Mouse (Mus musculus) hindbrain, embryonic 12.5 days (tissue): ENCODE results near the gene Slc19a3. TPM values are rescaled to one million over a fixed set of nuclear protein-coding genes. Genes with fewer than 3 reads are reported as not detected.

ENCODE experiments used
- ATAC-seq: fragments of 200-750 bp; cut with Nextera tagmentation; 2 replicates; pipeline ENCODE4 v1.8.0; 2017; ENCODE audit warnings: moderate TSS enrichment; ENCODE audit not compliant: low FRiP score
- H3K27ac ChIP-seq: fragments of 300-500 bp; sonication (generic); 2 replicates; pipeline ENCODE4 v1.5.1; 2016; ENCODE audit warnings: mild to moderate bottlenecking
- H3K27me3 ChIP-seq: fragments of 300-500 bp; sonication (generic); 2 replicates; pipeline ENCODE4 v1.6.1; 2016; ENCODE audit warnings: mild to moderate bottlenecking
- H3K36me3 ChIP-seq: fragments of 300-500 bp; sonication (generic); 2 replicates; pipeline ENCODE4 v1.6.1; 2016; ENCODE audit warnings: mild to moderate bottlenecking
- H3K4me1 ChIP-seq: fragments of 300-500 bp; sonication (generic); 2 replicates; pipeline ENCODE4 v1.6.1; 2016
- H3K4me2 ChIP-seq: fragments of 300-500 bp; sonication (generic); replicated peaks from 2 replicates; pipeline ENCODE4 v1.6.1; 2016; ENCODE audit warnings: mild to moderate bottlenecking
- H3K4me3 ChIP-seq: fragments of 300-500 bp; sonication (generic); 2 replicates; pipeline ENCODE4 v1.5.1; 2016; ENCODE audit warnings: mild to moderate bottlenecking
- H3K9ac ChIP-seq: fragments of 300-500 bp; sonication (generic); 2 replicates; pipeline ENCODE4 v1.6.1; 2016; ENCODE audit warnings: mild to moderate bottlenecking, moderate library complexity
- H3K9me3 ChIP-seq: fragments of 300-500 bp; sonication (generic); replicated peaks from 2 replicates; pipeline ENCODE4 v1.6.1; 2016; ENCODE audit warnings: mild to moderate bottlenecking
- WGBS: fragments of 180-500 bp; shearing (Covaris S2); methylation state at CpG from one replicate; pipeline ENCODE4 v1.1.7; 2016; 5-methylcytosine and 5-hydroxymethylcytosine counted together
- polyA plus RNA-seq: library from polyadenylated mRNA; unstranded; fragments of >200 nt; fragmentation: Nextera tagmentation; extraction: Ambion mirVana; gene quantifications from 2 replicates; pipeline ENCODE4 v1.2.1, GENCODE M21; 2016

Slc19a3 gene
- polyA plus RNA-seq, 1 experiment from 2014 or later: 0.26 TPM

DNA sequence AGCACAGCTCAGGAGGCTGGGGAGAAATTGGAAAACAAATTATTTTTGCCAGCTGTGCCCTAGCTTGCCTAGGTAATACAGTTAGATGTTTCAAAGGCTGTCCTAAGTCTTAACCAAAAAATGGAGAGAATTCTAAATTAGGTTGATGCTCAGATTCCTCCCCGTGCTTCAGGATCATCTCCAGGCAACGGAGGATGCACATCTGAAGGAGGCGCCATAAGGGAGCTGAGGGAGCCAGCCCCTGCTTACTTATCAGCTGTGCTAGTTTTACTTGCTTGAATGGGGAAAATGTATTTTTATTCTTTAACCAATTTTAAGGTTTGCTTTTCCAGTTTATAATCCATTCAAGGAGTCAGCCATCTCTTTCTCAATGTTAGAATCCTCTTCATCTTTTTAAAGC, 44.3 kb downstream of the Slc19a3 start:
- Histone ChIP-seq H3K4me3 (no peak overlapping the region), H3K9me3 (no peaks in the 10 kb centered on the region), H3K27ac (no peak overlapping the region), H3K27me3 (no peaks in the 10 kb centered on the region), H3K9ac (no peak overlapping the region), H3K36me3 (no peaks in the 10 kb centered on the region), H3K4me1 (no peaks in the 10 kb centered on the region), H3K4me2 (no peak overlapping the region)
- no peak for ATAC-seq
- WGBS: 75% methylated on average over 3 of the region's 3 CpGs

DNA sequence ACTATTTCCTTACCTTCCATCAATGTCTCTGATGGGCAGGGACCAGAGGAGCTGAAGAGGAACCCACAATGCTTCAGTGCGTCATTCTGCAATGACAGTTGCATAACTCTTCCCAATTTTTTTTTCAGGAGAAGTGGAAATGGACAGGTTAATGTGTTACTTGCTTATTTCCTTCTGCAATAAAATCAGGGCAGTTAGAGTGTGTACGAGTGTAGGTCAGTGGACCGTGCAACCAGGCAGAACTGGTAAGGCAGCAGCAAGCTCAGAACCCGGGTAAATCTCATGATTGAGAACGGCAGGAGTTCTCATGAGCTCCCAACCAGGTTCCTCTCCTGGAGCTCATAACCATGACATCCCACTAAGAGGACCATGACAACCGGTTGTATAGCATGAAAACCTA, 46.2 kb downstream of the Slc19a3 start:
- H3K4me3 ChIP-seq: no peak overlapping the region
- H3K27me3 ChIP-seq: no peaks in the 10 kb centered on the region
- WGBS: 89% methylated on average over 6 of the region's 6 CpGs
- no peaks in the 10 kb centered on the region for H3K36me3 ChIP-seq
- no peak overlapping the region for H3K4me2 ChIP-seq
- H3K9me3 ChIP-seq: no peaks in the 10 kb centered on the region
- H3K27ac ChIP-seq: no peak overlapping the region
- no peaks in the 10 kb centered on the region for H3K4me1 ChIP-seq
- no peak overlapping the region for H3K9ac ChIP-seq
- ATAC-seq: no peak

DNA sequence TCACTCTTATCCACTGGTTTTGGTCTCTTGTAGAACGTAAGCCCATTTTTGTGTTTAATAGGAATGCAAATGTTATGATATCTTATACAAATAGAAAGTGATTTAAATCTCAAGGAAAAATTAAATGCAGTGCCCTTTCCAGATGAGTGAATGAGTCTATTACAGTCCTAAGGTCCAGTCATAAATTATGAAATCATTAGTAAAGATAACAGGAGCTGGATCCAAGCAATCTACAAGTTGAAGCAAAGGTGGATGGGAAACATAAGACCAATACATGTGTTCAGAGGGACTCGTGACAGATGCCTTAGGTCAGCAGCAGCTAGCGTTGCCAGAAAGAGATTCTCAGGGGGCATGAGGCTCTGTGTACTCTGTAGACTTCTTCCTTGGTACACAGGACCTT, 46.7 kb downstream of the Slc19a3 start:
- H3K27ac ChIP-seq: no peak overlapping the region
- WGBS: 80% methylated on average over 3 of the region's 3 CpGs
- no peak for ATAC-seq

DNA sequence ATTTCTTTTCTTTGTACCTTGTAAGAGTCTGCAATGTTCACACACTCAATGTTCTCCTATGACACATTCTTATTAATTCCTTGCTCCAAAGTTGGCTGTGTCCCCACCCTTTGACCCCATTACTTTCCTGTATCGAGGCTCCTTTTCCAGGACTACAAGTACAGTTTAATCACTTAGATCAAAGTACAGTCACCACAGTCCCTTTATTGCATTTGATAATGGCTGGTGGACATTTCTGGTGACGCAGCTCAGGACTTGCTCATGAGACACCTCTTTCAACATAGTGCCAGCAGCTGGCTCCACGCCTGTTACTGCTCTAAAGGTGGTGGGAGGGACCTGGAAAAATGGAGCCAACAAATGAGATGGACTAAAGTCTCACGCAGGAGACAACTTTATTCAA, 47.2 kb downstream of the Slc19a3 start:
- no peaks in the 10 kb centered on the region for H3K4me1 ChIP-seq
- ATAC-seq: no peak
- no peak overlapping the region for H3K4me2 ChIP-seq
- no peaks in the 10 kb centered on the region for H3K9me3 ChIP-seq
- no peak overlapping the region for H3K4me3 ChIP-seq
- no peaks in the 10 kb centered on the region for H3K36me3 ChIP-seq
- no peaks in the 10 kb centered on the region for H3K27me3 ChIP-seq
- WGBS: 75% methylated on average over 4 of the region's 4 CpGs
- H3K27ac ChIP-seq: no peak overlapping the region
- H3K9ac ChIP-seq: no peak overlapping the region

More for the DNA sequence above, 46.7 kb downstream of the Slc19a3 start:
- Histone ChIP-seq H3K9me3 (no peaks in the 10 kb centered on the region), H3K4me1 (no peaks in the 10 kb centered on the region), H3K9ac (no peak overlapping the region), H3K36me3 (no peaks in the 10 kb centered on the region), H3K4me3 (no peak overlapping the region), H3K27me3 (no peaks in the 10 kb centered on the region), H3K4me2 (no peak overlapping the region)

DNA sequence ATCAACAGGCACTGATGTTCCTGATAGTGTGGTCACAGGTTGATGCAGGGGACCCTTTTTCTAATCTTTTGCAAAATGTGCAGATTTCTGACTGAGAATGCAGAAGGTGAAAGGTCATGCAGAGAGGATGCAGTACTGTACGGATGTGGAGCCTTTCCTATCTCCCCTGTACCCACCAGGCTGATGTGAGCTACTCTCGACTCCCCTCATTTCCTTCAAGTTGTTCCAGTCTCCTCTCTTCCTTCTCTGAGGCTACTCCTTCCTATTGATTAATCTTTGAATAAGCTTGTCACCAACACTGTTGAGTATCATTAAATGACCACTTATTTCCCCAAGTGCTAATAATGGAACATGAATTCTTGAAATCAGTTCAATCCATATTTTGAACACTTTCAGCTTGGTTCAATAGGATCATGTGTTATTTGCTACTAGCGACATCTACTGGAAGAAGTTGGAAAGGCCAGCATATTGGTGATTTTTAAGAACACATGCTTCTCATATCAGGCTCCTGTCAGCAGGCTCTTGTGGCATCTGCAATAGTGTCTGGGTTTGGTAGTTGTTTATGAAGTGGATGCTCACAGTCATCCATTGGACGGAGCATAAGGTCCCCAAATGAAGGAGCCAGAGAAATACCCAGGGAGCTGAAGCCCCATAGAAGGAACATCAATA, 50.6 kb downstream of the Slc19a3 start:
- WGBS: 33% methylated on average over 4 of the region's 4 CpGs
- Histone ChIP-seq H3K27ac (no peak overlapping the region), H3K4me1 (no peaks in the 10 kb centered on the region), H3K4me3 (no peak overlapping the region), H3K36me3 (no peaks in the 10 kb centered on the region), H3K9ac (no peak overlapping the region), H3K4me2 (no peak overlapping the region), H3K9me3 (peaks cover 6% of the 10 kb centered on the region; the same call in 1 of the 2 replicates), H3K27me3 (no peaks in the 10 kb centered on the region)
- 0 out of 2 replicates have a peak, but pooled peaks have one; percentile 56 for ATAC-seq

DNA sequence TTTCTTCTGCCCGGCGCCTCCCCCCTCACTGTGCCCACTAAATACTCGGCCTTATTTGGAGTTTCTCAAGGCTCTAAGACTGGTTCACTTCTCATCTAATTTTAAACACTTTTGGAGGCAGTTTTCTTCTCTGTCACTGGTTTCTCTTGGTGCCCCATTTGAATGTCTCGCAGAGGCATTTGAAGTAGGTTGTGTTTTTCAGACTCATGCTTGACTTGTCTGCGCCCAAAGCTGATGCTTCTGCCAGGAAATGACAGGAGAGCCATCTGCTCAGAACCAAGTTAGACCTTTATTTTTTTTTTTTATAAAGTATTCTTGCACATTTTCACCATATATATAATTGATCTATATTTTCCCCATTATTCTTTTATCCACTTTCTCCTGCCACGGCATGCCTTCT, 51.5 kb downstream of the Slc19a3 start:
- no peaks in the 10 kb centered on the region for H3K36me3 ChIP-seq
- H3K27ac ChIP-seq: no peak overlapping the region
- H3K4me1 ChIP-seq: no peaks in the 10 kb centered on the region
- ATAC-seq: no peak
- no peak overlapping the region for H3K4me3 ChIP-seq
- H3K9ac ChIP-seq: no peak overlapping the region
- no peak overlapping the region for H3K4me2 ChIP-seq
- no peaks in the 10 kb centered on the region for H3K27me3 ChIP-seq
- H3K9me3 ChIP-seq: peaks cover 6% of the 10 kb centered on the region; the same call in 1 of the 2 replicates
- WGBS: 95% methylated on average over 6 of the region's 6 CpGs

DNA sequence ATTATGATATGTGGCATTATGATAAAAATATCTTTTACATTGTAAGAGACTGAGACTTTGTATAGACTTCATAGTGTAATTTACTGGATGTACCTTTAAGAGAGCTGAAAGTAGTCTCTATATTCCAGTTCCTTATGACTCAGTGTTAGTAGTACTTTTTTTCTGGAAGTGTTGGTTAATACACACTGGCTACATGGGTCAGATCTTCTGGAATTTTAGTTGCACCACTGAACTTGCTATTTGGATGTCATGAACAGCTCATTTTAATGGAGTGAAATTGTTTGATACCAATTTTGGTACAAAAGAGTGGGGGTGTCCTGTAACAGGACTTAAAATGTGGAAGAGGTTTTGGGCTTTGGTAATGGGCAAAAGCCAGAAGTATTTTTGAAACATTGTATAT, 60.4 kb downstream of the Slc19a3 start:
- Histone ChIP-seq H3K4me2 (no peak overlapping the region), H3K9me3 (no peaks in the 10 kb centered on the region), H3K27me3 (no peaks in the 10 kb centered on the region), H3K27ac (no peak overlapping the region), H3K4me3 (no peak overlapping the region), H3K4me1 (no peaks in the 10 kb centered on the region), H3K36me3 (no peaks in the 10 kb centered on the region), H3K9ac (no peak overlapping the region)
- no peak for ATAC-seq

DNA sequence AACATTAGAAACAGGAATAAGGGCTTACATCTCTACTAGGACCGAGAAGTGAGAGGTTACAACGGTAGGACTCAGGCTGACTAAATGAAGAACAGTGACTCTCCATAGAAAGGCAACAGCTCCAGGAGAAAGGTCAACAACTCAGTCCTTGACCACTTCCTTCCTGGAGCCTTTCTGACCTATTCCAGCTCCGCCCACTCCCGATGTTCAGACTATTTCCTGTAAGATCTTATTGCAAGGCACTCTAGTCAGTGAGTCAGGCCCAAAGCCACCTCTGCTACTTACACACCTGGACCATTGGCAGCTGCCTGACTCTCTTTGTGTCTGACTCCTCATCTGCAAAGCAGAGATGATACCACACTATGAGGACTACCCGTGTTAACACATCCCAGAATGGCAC, 62.5 kb downstream of the Slc19a3 start:
- Histone ChIP-seq H3K9me3 (no peaks in the 10 kb centered on the region), H3K9ac (no peak overlapping the region), H3K4me3 (no peak overlapping the region), H3K27me3 (no peaks in the 10 kb centered on the region), H3K4me1 (no peaks in the 10 kb centered on the region), H3K27ac (no peak overlapping the region), H3K36me3 (no peaks in the 10 kb centered on the region), H3K4me2 (no peak overlapping the region)
- no peak for ATAC-seq
- 88% methylated on average over 5 of the region's 5 CpGs for WGBS

DNA sequence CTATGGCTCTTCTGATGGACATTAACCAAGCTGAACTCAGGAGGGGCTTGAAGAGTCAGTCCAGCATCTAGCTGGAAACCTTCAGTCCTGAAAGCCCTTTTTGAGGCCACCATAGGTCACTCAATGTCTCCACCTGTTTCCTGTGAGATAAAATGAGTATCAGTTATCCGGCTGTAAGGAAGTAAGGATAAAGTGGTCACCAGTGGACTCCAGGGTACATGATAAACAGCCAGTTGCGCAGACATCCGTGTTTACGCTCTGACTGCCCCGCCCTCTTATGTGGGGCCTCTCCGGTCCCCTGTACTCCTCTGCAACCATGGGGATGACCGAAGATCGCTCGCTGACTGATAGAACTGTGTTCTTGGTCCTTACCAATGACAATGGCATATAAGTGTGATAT, 63.9 kb downstream of the Slc19a3 start:
- Histone ChIP-seq H3K36me3 (no peaks in the 10 kb centered on the region), H3K4me1 (no peaks in the 10 kb centered on the region), H3K9ac (no peak overlapping the region), H3K27ac (no peak overlapping the region), H3K9me3 (no peaks in the 10 kb centered on the region), H3K4me2 (no peak overlapping the region), H3K27me3 (no peaks in the 10 kb centered on the region), H3K4me3 (no peak overlapping the region)
- 88% methylated on average over 9 of the region's 9 CpGs for WGBS
- ATAC-seq: no peak

DNA sequence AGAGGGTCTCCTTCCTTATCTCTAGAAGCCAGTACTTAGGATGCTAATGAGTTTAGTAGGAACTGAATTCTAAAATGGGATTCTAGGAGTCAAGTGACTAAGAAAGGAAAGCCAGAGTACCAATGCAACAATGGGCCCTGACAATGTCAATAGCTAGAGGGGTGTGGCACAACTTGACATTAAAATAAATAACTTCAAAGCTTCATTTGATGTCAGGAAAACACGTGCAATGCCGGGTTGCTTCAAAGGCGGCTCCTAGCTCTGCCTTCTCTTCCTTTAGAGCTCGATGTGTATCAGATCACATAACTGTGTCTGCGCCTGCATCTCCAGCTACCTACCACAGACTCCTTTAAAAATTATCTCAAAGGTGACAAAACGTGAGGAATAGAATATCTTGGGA, 64.3 kb downstream of the Slc19a3 start:
- no peak overlapping the region for H3K4me2 ChIP-seq
- no peak overlapping the region for H3K27ac ChIP-seq
- no peaks in the 10 kb centered on the region for H3K27me3 ChIP-seq
- no peak for ATAC-seq
- 73% methylated on average over 6 of the region's 6 CpGs for WGBS
- H3K9me3 ChIP-seq: no peaks in the 10 kb centered on the region
- no peak overlapping the region for H3K4me3 ChIP-seq
- H3K4me1 ChIP-seq: no peaks in the 10 kb centered on the region
- H3K36me3 ChIP-seq: no peaks in the 10 kb centered on the region
- no peak overlapping the region for H3K9ac ChIP-seq

DNA sequence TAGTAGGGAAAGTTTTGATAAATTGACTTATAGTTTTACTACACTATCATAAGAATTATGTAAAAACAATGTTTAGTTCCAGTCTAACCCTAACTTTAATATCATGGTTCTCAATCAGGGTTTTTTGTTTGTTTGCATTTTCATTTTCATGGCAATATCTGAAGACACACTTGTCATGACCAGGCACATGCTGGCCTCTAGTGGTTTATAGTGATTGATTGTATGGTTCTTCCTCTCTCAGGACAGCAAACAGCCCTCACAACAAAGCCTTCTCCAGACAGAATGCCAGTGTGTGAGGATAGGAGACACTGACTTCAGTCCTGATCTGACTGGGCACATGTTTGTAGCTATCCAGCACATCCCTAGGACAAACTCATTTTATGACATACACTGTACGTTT, 65.0 kb downstream of the Slc19a3 start:
- no peaks in the 10 kb centered on the region for H3K36me3 ChIP-seq
- H3K4me3 ChIP-seq: no peak overlapping the region
- no peak overlapping the region for H3K27ac ChIP-seq
- no peak overlapping the region for H3K9ac ChIP-seq
- 91% methylated on average over 1 of the region's 1 CpGs for WGBS
- no peaks in the 10 kb centered on the region for H3K4me1 ChIP-seq
- no peaks in the 10 kb centered on the region for H3K27me3 ChIP-seq
- no peaks in the 10 kb centered on the region for H3K9me3 ChIP-seq
- ATAC-seq: no peak
- H3K4me2 ChIP-seq: no peak overlapping the region

DNA sequence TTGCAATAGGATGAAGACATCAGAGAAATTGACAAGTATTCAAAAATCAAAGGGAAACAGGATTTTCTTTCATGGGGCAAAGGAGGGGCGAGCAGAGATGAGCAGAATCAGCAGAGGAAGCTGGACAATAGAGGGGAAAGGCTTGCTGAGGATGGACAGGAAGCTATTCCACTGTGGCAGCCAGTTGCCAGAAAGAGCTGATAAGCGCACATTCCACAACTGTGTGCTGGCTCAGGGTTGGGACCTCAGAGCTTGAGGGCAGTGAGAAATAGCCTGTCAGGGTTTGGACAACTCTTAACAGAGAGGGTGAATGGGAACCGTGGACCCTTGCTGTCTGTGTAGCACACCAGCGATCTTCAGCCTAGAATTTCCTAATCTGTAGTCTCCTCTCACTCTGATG, 66.2 kb downstream of the Slc19a3 start:
- Histone ChIP-seq H3K9ac (no peak overlapping the region), H3K4me2 (no peak overlapping the region), H3K4me1 (no peaks in the 10 kb centered on the region), H3K36me3 (no peaks in the 10 kb centered on the region), H3K27ac (no peak overlapping the region), H3K4me3 (no peak overlapping the region), H3K9me3 (no peaks in the 10 kb centered on the region), H3K27me3 (no peaks in the 10 kb centered on the region)
- ATAC-seq: no peak
- 61% methylated on average over 4 of the region's 4 CpGs for WGBS

DNA sequence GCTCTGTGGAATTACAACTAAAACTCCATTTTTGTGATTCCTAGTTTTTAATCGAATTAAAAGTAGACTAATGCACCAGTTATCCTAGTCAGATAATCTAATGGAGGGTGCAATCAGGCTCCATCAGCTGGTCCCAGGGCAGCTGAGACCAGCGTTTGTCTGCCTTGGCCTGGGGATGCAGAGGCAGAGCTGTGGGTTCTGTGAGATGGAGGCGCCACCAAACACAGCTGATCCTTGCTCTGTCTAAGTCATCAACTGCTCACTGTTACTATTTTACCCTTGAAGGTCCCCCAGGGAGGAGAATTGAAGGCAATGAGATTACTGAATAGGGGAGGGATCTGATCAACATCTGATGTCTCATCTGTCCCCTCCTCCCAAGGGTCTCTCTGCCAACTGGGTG, 71.8 kb downstream of the Slc19a3 start:
- ATAC-seq: peak; percentile 66
- H3K4me3 ChIP-seq: no peak overlapping the region
- H3K27me3 ChIP-seq: no peaks in the 10 kb centered on the region
- no peaks in the 10 kb centered on the region for H3K9me3 ChIP-seq
- no peaks in the 10 kb centered on the region for H3K4me1 ChIP-seq
- whole genome bisulfite sequencing: 55% methylated on average over 3 of the region's 3 CpGs
- no peaks in the 10 kb centered on the region for H3K36me3 ChIP-seq
- no peak overlapping the region for H3K9ac ChIP-seq
- H3K4me2 ChIP-seq: no peak overlapping the region
- no peak overlapping the region for H3K27ac ChIP-seq
